Mouse (Mus musculus): ENCODE results near the gene Tdpoz2. TPM values are rescaled to one million over a fixed set of nuclear protein-coding genes. Genes with fewer than 3 reads are reported as not detected.

Tdpoz2 gene
- total and polyA plus RNA-seq, 3 experiments = not detected

DNA sequence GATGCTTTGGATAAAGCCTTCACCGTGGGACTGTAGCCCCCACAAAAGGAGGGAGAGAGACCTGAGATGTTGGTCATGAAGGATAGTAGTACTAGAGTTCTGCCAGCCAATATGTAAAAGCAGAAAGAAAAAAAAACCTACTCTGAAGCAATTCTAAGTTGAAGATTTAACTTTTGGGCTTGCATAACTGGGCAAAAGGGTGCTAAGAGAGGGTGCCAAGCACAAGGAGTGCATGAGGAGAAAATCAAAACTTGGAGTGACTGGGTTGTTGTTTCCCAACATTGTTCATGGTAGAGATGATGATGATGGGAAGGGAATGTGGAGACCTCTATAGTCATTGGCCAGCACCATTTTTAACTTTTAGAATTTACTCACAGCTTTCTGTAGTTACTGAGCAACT is 50.6 kb downstream of the Tdpoz2 start:
- Histone ChIP-seq H3K4me1 (ENCODE audit: control insufficient read depth in 1 of 2, insufficient read depth in 2 of 2, low read length in 2 of 2) (peaks cover 0 to 7% of the 10 kb centered on the region in 2 experiments; a peak in 2 of 4 replicates), H3K27ac (ENCODE audit: control insufficient read depth, low read depth, low read length) (no peak overlapping the region), H3K9me3 (replicated peaks; ENCODE audit: insufficient read depth, low read length) (no peaks in the 10 kb centered on the region; the same call in 1 of the 2 replicates), H3K9ac (ENCODE audit: control insufficient read depth, low read depth, low read length, poor library complexity, severe bottlenecking) (no peak overlapping the region), H3K79me2 (ENCODE audit: control insufficient read depth, insufficient read depth, low read length, poor library complexity) (no peaks in the 10 kb centered on the region), H3K36me3 (ENCODE audit: control insufficient read depth in 1 of 2, insufficient read depth in 2 of 2, low read length in 2 of 2) (peaks cover 0 to 7% of the 10 kb centered on the region in 2 experiments; a peak in 2 of 4 replicates), H3K27me3 (ENCODE audit: control insufficient read depth in 1 of 2, insufficient read depth in 2 of 2, low read length in 2 of 2) (no peaks in the 10 kb centered on the region), H3K4me3 (ENCODE audit: control insufficient read depth in 1 of 2, insufficient read depth in 1 of 2, low read depth in 2 of 2, low read length in 2 of 2) (no peak overlapping the region)
- no peak for DNase-seq (ENCODE audit: low read depth, low spot score)
- TF ChIP-seq RCOR1 (IDR thresholded peaks at IDR 0.05; ENCODE audit: low read depth, low read length) = no peak
- TF ChIP-seq USF2 (IDR thresholded peaks at IDR 0.05; ENCODE audit: borderline replicate concordance in 1 of 2, insufficient read depth in 1 of 2, low read depth in 1 of 2, low read length in 2 of 2) = no peak
- no peak for TF ChIP-seq POLR2A (IDR thresholded peaks at IDR 0.05; ENCODE audit: control insufficient read depth in 1 of 2, insufficient read depth in 1 of 2, low read depth in 1 of 2, low read length in 2 of 2, poor library complexity in 1 of 2)
- TF ChIP-seq CHD1 (IDR thresholded peaks at IDR 0.05; ENCODE audit: low read depth, low read length) = no peak
- TF ChIP-seq GATA1 (IDR thresholded peaks at IDR 0.05; ENCODE audit: low read depth, low read length) = no peak
- TF ChIP-seq CTCF (IDR thresholded peaks at IDR 0.05 in 2 of 3, conservative IDR thresholded peaks at IDR 0.05 in 1 of 3; ENCODE audit: control insufficient read depth in 1 of 3, insufficient read depth in 1 of 3, low read depth in 2 of 3, low read length in 3 of 3, poor library complexity in 1 of 3, severe bottlenecking in 1 of 3) = no peak
- no peak for TF ChIP-seq NELFE (IDR thresholded peaks at IDR 0.05; ENCODE audit: low read depth, low read length)
- TF ChIP-seq ZC3H11A (IDR thresholded peaks at IDR 0.05; ENCODE audit: low read depth, low read length) = no peak
- TF ChIP-seq NRF1 (IDR thresholded peaks at IDR 0.05; ENCODE audit: insufficient read depth, low read depth, low read length, poor library complexity, severe bottlenecking) = no peak
- TF ChIP-seq USF1 (IDR thresholded peaks at IDR 0.05; ENCODE audit: low read depth, low read length) = no peak
- TF ChIP-seq TCF12 (IDR thresholded peaks at IDR 0.05; ENCODE audit: low read depth, low read length) = no peak
- no peak for TF ChIP-seq MEF2A (IDR thresholded peaks at IDR 0.05; ENCODE audit: extremely low read depth, insufficient replicate concordance, low read depth, low read length, poor library complexity, severe bottlenecking)
- no peak for TF ChIP-seq MAFK (IDR thresholded peaks at IDR 0.05; ENCODE audit: borderline replicate concordance, low read depth, low read length)

Other genes with a start within 250 kb of the Tdpoz2 start
- not detected in 2 replicates for gene Tchh, start 210.4 kb downstream of the Tdpoz2 start, total RNA-seq (2012; rRNA removed)
- gene Tchh, start 210.4 kb downstream of the Tdpoz2 start, polyA plus RNA-seq (2012; ENCODE audit: insufficient read depth in 1 of 2, insufficient read length in 2 of 2, low read depth in 1 of 2, low replicate concordance in 2 of 2, missing spikeins in 1 of 2) = not detected
- not detected in 2 replicates for gene Tchhl1, start 183.9 kb downstream of the Tdpoz2 start, total RNA-seq (2012; rRNA removed)
- not detected for gene Tchhl1, start 183.9 kb downstream of the Tdpoz2 start, polyA plus RNA-seq (2012; ENCODE audit: insufficient read depth in 1 of 2, insufficient read length in 2 of 2, low read depth in 1 of 2, low replicate concordance in 2 of 2, missing spikeins in 1 of 2)
- gene S100a11, start 132.2 kb downstream of the Tdpoz2 start, total RNA-seq (2012; rRNA removed) = not detected in 2 replicates
- gene S100a11, start 132.2 kb downstream of the Tdpoz2 start, polyA plus RNA-seq (2012; ENCODE audit: insufficient read depth in 1 of 2, insufficient read length in 2 of 2, low read depth in 1 of 2, low replicate concordance in 2 of 2, missing spikeins in 1 of 2) = under 1 TPM in 1 of 2 experiments, not detected in 1; 0.32 TPM
- gene S100a10, start 97.6 kb downstream of the Tdpoz2 start, total RNA-seq (2012; rRNA removed) = 81.1 and 108 TPM in 2 replicates
- 10 to 100 TPM in 1 of 2 experiments, not detected in 1; 92.5 TPM for gene S100a10, start 97.6 kb downstream of the Tdpoz2 start, polyA plus RNA-seq (2012; ENCODE audit: insufficient read depth in 1 of 2, insufficient read length in 2 of 2, low read depth in 1 of 2, low replicate concordance in 2 of 2, missing spikeins in 1 of 2)
- gene Tdpoz1, start 23.6 kb upstream of the Tdpoz2 start, total RNA-seq (2012; rRNA removed) = not detected in 2 replicates
- not detected for gene Tdpoz1, start 23.6 kb upstream of the Tdpoz2 start, polyA plus RNA-seq (2012; ENCODE audit: insufficient read depth in 1 of 2, insufficient read length in 2 of 2, low read depth in 1 of 2, low replicate concordance in 2 of 2, missing spikeins in 1 of 2)
- gene Gm37596, start 40.4 kb upstream of the Tdpoz2 start, total RNA-seq (2012; rRNA removed) = 0.26 TPM in 1 of 2 replicates, not detected in the other
- under 1 TPM in 1 of 2 experiments, not detected in 1; 0.10 TPM for gene Gm37596, start 40.4 kb upstream of the Tdpoz2 start, polyA plus RNA-seq (2012; ENCODE audit: insufficient read depth in 1 of 2, insufficient read length in 2 of 2, low read depth in 1 of 2, low replicate concordance in 2 of 2, missing spikeins in 1 of 2)
- not detected in 2 replicates for gene Gm5773, start 120.3 kb upstream of the Tdpoz2 start, total RNA-seq (2012; rRNA removed)
- not detected for gene Gm5773, start 120.3 kb upstream of the Tdpoz2 start, polyA plus RNA-seq (2012; ENCODE audit: insufficient read depth in 1 of 2, insufficient read length in 2 of 2, low read depth in 1 of 2, low replicate concordance in 2 of 2, missing spikeins in 1 of 2)
- not detected in 2 replicates for gene Tdpoz4, start 143.7 kb upstream of the Tdpoz2 start, total RNA-seq (2012; rRNA removed)
- not detected for gene Tdpoz4, start 143.7 kb upstream of the Tdpoz2 start, polyA plus RNA-seq (2012; ENCODE audit: insufficient read depth in 1 of 2, insufficient read length in 2 of 2, low read depth in 1 of 2, low replicate concordance in 2 of 2, missing spikeins in 1 of 2)
- gene Tdpoz3, start 173.3 kb upstream of the Tdpoz2 start, total RNA-seq (2012; rRNA removed) = not detected in 2 replicates
- not detected for gene Tdpoz3, start 173.3 kb upstream of the Tdpoz2 start, polyA plus RNA-seq (2012; ENCODE audit: insufficient read depth in 1 of 2, insufficient read length in 2 of 2, low read depth in 1 of 2, low replicate concordance in 2 of 2, missing spikeins in 1 of 2)

Measured in MEL (cell line).